Mouse (Mus musculus): ENCODE data around the gene Stxbp4.

DNA sequence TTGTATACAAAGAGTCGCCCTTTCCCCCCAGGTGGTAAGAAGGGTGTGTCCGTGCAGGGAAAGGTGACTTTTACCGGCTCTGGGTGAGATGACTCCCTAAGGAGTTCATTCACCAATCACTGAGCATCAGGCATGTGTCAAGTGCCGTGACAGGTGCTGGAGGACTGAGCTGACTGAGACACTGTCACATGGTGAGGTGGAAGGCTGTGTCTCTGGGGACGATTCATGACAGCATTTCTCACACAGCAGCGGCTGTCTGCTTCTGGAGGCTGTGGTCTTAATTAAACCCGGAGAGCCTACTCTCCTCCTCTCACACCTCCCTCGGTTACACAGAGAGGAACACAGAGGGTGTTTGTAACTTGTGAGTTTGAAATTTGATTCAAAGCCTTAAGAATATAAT, 116.8 kb downstream of the Stxbp4 start:
- no peak for TF ChIP-seq POLR2A (IDR thresholded peaks at IDR 0.05; ENCODE audit: low read depth, low read length)
- TF ChIP-seq CTCF (IDR thresholded peaks at IDR 0.05; ENCODE audit: extremely low read depth, insufficient read length, insufficient replicate concordance, low read depth, low read length), result no peak

Measured in small intestine, adult 2 months (tissue).